Mouse (Mus musculus) midbrain, embryonic 11.5 days (tissue): ENCODE results near the gene Nop2. TPM values are rescaled to one million over a fixed set of nuclear protein-coding genes. Genes with fewer than 3 reads are reported as not detected.

Experiments
- ATAC-seq: fragments of 200-750 bp; cut with Nextera tagmentation; 2 replicates; pipeline ENCODE4 v1.8.0; 2017; ENCODE audit warnings: moderate TSS enrichment, moderate library complexity; ENCODE audit not compliant: low FRiP score
- DNase-seq: peaks from one replicate; pipeline ENCODE4 v3.0.0; 2015; ENCODE audit warnings: low spot score; ENCODE audit errors: missing footprints
- H3K27ac ChIP-seq: fragments of 300-500 bp; sonication (generic); 2 replicates; pipeline ENCODE4 v1.5.1; 2014; ENCODE audit warnings: low read depth, low read length
- H3K27me3 ChIP-seq: fragments of 300-500 bp; sonication (generic); 2 replicates; pipeline ENCODE4 v1.6.1; 2014; ENCODE audit warnings: mild to moderate bottlenecking, low read length, moderate library complexity, mixed read lengths; ENCODE audit not compliant: control insufficient read depth, insufficient read depth
- H3K36me3 ChIP-seq: fragments of 300-500 bp; sonication (generic); 2 replicates; pipeline ENCODE4 v1.6.1; 2014; ENCODE audit warnings: mild to moderate bottlenecking, low read length, moderate library complexity, mixed read lengths; ENCODE audit not compliant: control insufficient read depth, insufficient read depth
- H3K4me1 ChIP-seq: fragments of 300-500 bp; sonication (generic); 2 replicates; pipeline ENCODE4 v1.6.1; 2014; ENCODE audit warnings: low read length; ENCODE audit not compliant: control insufficient read depth, insufficient read depth
- H3K4me2 ChIP-seq: fragments of 300-500 bp; sonication (generic); 2 replicates; pipeline ENCODE4 v1.6.1; 2014; ENCODE audit warnings: mild to moderate bottlenecking, moderate library complexity
- H3K4me3 ChIP-seq: fragments of 300-500 bp; sonication (generic); 2 replicates; pipeline ENCODE4 v1.5.1; 2014; ENCODE audit warnings: low read depth, low read length
- H3K9ac ChIP-seq: fragments of 300-500 bp; sonication (generic); 2 replicates; pipeline ENCODE4 v1.6.1; 2014; ENCODE audit warnings: low read length
- H3K9me3 ChIP-seq: fragments of 300-500 bp; sonication (generic); 2 replicates; pipeline ENCODE4 v1.6.1; 2016; ENCODE audit warnings: low read length; ENCODE audit not compliant: control insufficient read depth
- WGBS: fragments of 180-500 bp; shearing (Covaris S2); extraction: QIAGEN DNeasy Blood & Tissue Kit; methylation state at CpG from one replicate; pipeline ENCODE4 v1.1.7; 2014; 5-methylcytosine and 5-hydroxymethylcytosine counted together
- polyA plus RNA-seq: library from polyadenylated mRNA; unstranded; fragments of >200 nt; fragmentation: Nextera tagmentation; extraction: Ambion mirVana; gene quantifications from 2 replicates; pipeline ENCODE4 v1.2.1, GENCODE M21; 2014

Nop2 gene
- polyA plus RNA-seq, 1 experiment from 2014 or later: 58.4 TPM

DNA sequence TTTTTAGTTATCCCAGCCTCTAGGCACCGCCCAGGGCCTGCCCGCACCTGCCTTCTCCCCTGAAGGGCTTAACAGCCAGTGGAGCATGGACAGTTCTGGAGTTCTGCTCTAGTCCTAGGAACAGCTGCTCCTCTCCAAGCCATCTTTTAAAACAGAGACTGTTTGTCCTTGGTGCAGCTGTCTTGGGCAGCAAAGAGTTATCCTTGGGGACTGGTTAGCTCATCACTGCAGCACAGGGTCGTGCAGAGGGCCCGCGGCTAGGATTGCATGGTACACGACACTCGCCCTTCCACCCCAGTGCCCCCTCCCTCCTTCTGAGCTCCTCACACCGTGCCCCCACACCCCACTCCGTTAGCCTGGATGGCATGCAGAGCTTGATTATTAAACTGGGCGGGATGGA, 15.6 kb downstream of the Nop2 start:
- Histone ChIP-seq H3K36me3 (peaks cover 4% of the 10 kb centered on the region; the same call in 1 of the 2 replicates), H3K27ac (no peak overlapping the region), H3K4me1 (peaks cover 31% of the 10 kb centered on the region), H3K4me2 (peak overlapping the region; percentile 93), H3K9ac (peak overlapping the region; percentile 1; the same call in 1 of the 2 replicates), H3K4me3 (no peak overlapping the region), H3K9me3 (no peaks in the 10 kb centered on the region), H3K27me3 (no peaks in the 10 kb centered on the region)
- 77% methylated on average over 10 of the region's 10 CpGs for WGBS
- ATAC-seq: no peak
- no peak for DNase-seq

DNA sequence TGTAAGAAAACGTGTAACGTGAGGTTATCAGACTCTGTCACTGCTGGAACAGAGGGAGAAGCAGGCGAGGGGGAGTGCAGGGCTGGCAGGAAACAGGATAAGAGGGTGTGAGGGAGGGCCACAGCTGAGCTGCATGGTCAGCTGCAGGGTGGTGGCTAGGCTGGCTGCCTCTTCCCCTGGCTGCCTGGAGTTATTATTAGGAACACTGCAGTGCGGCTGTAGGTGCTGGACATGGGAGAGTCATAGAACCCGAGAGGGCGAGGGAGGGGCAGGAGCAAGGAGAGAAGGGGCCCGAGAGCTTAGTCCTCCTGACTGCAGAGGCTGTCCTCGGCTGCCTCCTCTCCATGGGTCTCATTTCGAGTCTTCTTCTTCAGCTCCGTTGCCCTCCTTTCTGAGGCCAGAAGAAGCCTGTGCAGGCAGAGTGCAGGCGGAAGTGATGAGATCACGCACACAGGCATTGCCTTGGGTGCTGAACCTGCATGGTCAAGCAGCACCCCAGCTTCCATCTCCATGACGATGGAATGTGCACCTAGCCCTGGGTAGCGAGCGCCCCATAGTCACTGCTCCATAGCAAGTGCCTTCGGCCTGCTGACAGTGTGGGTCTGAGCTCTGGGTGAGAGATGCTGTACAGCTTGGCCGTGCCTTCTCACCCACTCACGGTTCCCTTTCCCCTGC, 16.7 kb downstream of the Nop2 start:
- H3K27me3 ChIP-seq: no peaks in the 10 kb centered on the region
- H3K36me3 ChIP-seq: peaks cover 6% of the 10 kb centered on the region; the same call in 1 of the 2 replicates
- 75% methylated on average over 18 of the region's 18 CpGs for WGBS
- no peaks in the 10 kb centered on the region for H3K9me3 ChIP-seq
- H3K27ac ChIP-seq: no peak overlapping the region
- DNase-seq: no peak
- H3K9ac ChIP-seq: no peak overlapping the region
- peaks cover 31% of the 10 kb centered on the region for H3K4me1 ChIP-seq
- no peak for ATAC-seq
- no peak overlapping the region for H3K4me3 ChIP-seq
- no peak overlapping the region for H3K4me2 ChIP-seq

DNA sequence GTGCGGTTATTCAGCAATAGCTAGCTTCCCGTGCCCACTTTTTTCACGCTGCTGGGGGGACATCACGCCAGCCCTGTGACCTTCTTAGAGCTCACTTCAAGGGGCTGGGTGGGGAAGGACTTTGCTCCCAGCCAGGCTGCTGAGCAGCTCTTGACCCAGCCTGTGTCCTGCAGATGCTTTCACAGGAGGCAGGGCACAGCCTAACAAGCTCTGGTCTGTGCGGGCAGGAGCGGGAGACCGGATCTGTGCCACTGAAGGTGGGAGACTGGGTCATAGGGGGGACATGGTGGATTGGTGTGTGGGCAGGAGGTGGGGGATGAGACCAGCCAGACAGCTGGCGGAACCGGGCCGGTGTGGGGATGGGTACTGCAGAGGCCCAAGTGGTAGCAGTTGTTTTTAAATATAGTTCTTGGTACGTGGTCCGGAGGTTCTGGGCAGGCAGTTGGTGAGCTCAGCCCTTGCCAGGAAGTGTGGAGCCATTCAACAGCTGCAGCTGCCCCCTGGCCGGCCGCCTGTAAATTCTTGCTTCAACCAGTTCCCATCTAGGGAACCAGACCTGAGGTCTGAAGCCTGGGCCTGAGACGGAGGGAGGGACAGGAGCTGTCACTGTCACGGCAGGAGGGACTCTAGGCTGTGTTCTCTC, 17.3 kb downstream of the Nop2 start:
- ATAC-seq (no peak), DNase-seq (no peak)
- H3K9ac ChIP-seq: no peak overlapping the region
- WGBS: 86% methylated on average over 16 of the region's 16 CpGs
- H3K27me3 ChIP-seq: no peaks in the 10 kb centered on the region
- no peak overlapping the region for H3K4me2 ChIP-seq
- peaks cover 31% of the 10 kb centered on the region for H3K4me1 ChIP-seq
- peaks cover 4% of the 10 kb centered on the region; the same call in 1 of the 2 replicates for H3K36me3 ChIP-seq
- H3K9me3 ChIP-seq: no peaks in the 10 kb centered on the region
- H3K4me3 ChIP-seq: no peak overlapping the region
- H3K27ac ChIP-seq: no peak overlapping the region

DNA sequence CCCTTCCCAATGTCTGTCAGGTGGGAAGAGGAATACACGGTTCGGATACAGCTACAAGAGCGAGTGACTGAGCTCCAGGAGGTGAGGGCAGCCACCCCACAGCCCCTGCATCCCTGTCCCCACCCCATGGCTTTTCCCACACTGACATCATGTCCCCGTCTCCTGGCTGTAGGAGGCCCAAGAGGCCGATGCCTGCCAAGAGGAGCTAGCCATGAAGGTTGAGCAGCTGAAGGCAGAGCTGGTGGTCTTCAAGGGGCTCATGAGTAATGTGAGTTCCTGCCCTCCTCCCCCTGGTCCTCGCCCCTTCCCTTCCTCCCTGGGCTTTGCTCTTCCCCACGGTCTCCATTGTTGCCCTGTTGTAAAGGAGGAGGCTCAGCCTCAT, 17.9 kb downstream of the Nop2 start:
- no peak for ATAC-seq
- Histone ChIP-seq H3K4me1 (peaks cover 27% of the 10 kb centered on the region), H3K4me3 (no peak overlapping the region), H3K27ac (no peak overlapping the region), H3K4me2 (no peak overlapping the region), H3K9me3 (no peaks in the 10 kb centered on the region), H3K9ac (no peak overlapping the region), H3K27me3 (no peaks in the 10 kb centered on the region), H3K36me3 (peaks cover 3% of the 10 kb centered on the region; the same call in 1 of the 2 replicates)
- 75% methylated on average over 7 of the region's 7 CpGs for WGBS
- no peak for DNase-seq

DNA sequence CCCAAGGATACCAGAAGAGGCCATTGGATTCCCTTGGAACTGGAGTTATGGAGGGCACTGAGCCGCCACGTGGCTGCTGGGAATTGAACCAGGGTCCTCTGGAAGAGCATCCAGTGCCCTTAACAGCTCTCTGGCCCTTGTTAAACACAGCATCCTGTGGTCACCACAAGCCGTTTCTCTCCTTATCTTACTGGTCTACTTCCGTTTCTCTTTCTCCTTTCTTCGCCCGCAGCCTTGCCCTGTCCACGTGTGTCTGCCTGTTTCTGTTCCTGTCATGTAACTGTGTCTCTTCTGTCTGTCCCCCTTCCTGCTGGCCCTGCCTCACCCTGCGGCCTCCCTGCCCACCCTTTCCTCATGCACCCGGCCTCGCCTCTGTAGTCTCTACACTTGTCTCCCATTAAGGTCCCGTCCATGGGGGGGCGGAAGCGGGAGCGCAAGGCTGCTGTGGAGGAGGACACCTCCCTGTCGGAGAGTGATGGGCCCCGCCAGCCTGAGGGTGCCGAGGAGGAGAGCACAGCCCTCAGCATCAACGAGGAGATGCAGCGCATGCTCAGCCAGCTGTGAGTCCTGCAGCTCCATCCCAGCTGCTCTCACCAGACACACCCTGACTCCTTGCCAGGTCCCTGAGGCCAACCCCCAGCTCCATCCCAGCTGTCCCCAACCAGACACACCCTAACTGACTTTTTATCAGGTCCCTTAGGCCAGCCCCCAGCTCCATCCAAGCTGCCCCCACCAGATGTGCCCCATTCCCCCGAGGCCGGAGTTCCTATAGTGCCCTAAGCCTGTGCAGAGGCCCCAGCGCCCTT, 20.7 kb downstream of the Nop2 start:
- H3K27ac ChIP-seq: no peak overlapping the region
- DNase-seq: no peak
- no peak for ATAC-seq
- WGBS: 89% methylated on average over 22 of the region's 22 CpGs
- H3K4me3 ChIP-seq: no peak overlapping the region
- H3K4me1 ChIP-seq: peaks cover 18% of the 10 kb centered on the region
- no peaks in the 10 kb centered on the region for H3K27me3 ChIP-seq
- no peaks in the 10 kb centered on the region for H3K9me3 ChIP-seq
- peak overlapping the region; percentile 5; the same call in 1 of the 2 replicates for H3K9ac ChIP-seq
- no peak overlapping the region for H3K4me2 ChIP-seq
- H3K36me3 ChIP-seq: peaks cover 4% of the 10 kb centered on the region; the same call in 1 of the 2 replicates

DNA sequence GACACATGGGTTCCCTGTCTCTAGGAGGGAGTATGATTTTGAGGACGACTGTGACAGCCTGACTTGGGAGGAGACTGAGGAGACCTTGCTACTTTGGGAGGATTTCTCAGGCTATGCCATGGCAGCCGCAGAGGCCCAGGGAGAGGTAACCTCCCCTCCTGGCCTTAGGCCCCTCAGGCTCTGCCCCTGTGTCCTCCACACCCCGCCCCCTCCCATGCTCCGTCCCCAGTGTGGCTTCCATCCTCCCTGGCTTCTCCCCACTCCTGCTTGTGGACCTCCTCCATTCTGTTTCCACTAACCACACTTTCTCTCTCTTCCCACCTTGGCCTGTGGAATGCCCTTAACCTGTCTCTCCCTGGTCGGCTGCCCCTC, 21.3 kb downstream of the Nop2 start:
- Histone ChIP-seq H3K9ac (no peak overlapping the region), H3K4me3 (no peak overlapping the region), H3K9me3 (no peaks in the 10 kb centered on the region), H3K36me3 (peaks cover 4% of the 10 kb centered on the region; the same call in 1 of the 2 replicates), H3K4me1 (peaks cover 18% of the 10 kb centered on the region), H3K27ac (no peak overlapping the region), H3K4me2 (no peak overlapping the region), H3K27me3 (no peaks in the 10 kb centered on the region)
- ATAC-seq (no peak), DNase-seq (no peak)
- WGBS: 90% methylated on average over 5 of the region's 5 CpGs

DNA sequence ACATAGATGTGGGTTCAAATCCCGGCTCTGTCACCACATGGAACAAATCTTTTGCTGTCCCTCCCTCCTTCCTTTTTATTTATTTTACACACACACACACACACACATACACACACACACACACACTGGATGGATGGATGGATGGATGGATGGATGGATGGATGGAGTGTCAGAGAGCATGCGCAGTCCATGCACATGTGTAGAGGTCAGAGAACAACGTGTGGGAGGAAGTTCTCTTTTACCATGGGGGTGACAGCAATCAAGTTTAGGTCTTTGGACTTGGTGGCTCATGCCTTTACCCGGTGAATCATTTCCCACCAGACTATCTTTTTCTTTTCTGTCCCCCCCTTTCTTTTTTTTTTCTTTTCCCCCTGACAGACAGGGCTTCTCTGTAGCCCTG, 22.0 kb downstream of the Nop2 start:
- no peaks in the 10 kb centered on the region for H3K27me3 ChIP-seq
- peaks cover 6% of the 10 kb centered on the region for H3K36me3 ChIP-seq

DNA sequence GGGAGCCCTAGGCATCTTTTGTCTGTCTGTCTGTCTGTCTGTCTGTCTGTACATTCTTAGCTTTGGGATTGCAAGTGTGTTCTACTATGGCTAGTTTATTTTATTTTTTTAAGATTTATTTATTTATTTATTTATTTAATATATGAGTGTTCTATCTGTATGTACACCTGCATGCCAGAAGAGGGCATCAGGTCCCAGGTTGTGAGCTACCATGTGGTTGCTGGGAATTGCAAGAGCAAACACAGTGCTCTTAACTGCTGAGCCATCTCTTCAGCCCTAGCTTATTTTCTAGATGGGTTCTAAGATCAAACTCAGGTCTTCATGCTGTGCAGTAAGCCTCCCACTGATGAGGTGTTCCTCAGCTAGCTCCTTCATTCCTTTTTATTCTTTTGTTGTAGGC, 22.8 kb downstream of the Nop2 start:
- Histone ChIP-seq H3K27ac (no peak overlapping the region), H3K9ac (no peak overlapping the region), H3K36me3 (peaks cover 11% of the 10 kb centered on the region), H3K27me3 (no peaks in the 10 kb centered on the region), H3K4me1 (peaks cover 14% of the 10 kb centered on the region), H3K4me2 (no peak overlapping the region), H3K9me3 (no peaks in the 10 kb centered on the region), H3K4me3 (no peak overlapping the region)
- ATAC-seq (no peak), DNase-seq (no peak)

More for the DNA sequence above, 22.0 kb downstream of the Nop2 start:
- ATAC-seq: no peak
- Histone ChIP-seq H3K4me1 (peaks cover 14% of the 10 kb centered on the region), H3K9ac (no peak overlapping the region), H3K27ac (no peak overlapping the region), H3K4me2 (no peak overlapping the region), H3K9me3 (no peaks in the 10 kb centered on the region), H3K4me3 (no peak overlapping the region)
- DNase-seq: no peak
- 91% methylated on average over 4 of the region's 4 CpGs for WGBS

DNA sequence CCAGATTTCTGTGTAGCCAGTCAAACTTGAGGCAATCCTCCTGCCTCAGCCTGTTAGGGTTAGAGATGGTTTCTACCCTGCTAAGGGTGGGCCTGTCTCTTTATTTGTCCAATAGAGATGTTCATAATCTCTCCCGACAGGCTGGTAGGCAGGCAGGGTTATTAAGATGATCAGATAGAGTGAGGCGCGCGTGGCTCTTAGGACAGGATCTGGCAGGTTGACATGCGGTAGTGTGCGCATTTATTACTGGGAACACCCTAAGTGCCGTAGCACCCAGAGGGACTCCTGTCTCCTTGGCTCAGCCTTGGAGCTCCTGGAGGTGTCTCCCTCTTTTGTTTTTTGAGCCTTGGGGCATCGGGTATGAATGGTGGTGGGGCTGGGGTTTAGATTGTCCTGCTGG, 23.6 kb downstream of the Nop2 start:
- Histone ChIP-seq H3K36me3 (peaks cover 18% of the 10 kb centered on the region), H3K27ac (no peak overlapping the region), H3K9ac (no peak overlapping the region), H3K27me3 (no peaks in the 10 kb centered on the region), H3K4me1 (peaks cover 16% of the 10 kb centered on the region), H3K9me3 (no peaks in the 10 kb centered on the region), H3K4me2 (no peak overlapping the region), H3K4me3 (no peak overlapping the region)
- WGBS: 87% methylated on average over 8 of the region's 8 CpGs
- no peak for ATAC-seq
- no peak for DNase-seq
